Mouse (Mus musculus) heart, adult 18-20 months (tissue): ENCODE measurements at regions not wholly inside any gene's neighbourhood (a gene's known extent, or its start where the extent isn't known, plus 50 kb on each side); places are given as distances from the start of the nearest gene placed in this dataset.

ENCODE experiments used
- DNase-seq, 2 experiments: peaks; one replicate each; pipeline ENCODE4 v3.0.0; 2021 to 2022; ENCODE audit warnings: mixed read lengths in 1 of 2

DNA sequence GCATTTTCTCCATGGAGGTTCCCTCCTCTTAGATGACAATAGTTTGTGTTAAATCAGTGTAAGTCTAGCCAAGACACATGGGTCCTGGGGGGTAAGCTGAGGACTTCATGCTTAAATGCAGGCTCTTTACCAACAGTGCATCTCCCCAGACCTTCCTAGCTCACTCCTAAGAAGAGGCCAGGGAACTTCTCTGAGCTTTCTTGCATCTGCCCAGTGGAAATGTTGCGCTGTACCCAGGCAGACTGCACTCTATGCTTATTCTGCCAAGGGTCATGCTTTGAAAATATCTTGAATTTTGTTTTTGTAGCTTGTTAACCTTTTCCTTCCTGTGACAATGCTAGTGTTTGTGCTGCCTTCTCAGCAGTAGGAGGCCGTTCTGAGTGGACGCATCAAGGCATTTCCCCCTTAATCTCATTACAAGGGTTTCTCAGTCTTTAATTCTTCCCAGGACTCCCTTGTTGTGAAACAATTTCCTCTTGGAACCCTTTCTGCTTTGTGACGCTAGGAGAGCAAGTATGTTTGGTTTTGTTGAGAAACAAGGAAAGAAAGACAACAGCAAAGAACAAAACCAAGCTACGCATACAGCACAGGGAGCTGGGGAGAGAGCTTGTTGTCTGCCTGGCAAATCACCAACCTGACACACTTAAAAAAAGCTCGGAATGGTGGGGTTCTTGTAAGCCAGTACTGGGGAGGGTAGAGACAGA lies 88.3 kb upstream of the Irf2bp2 start:
- peak; percentile 58 to 64 for DNase-seq

DNA sequence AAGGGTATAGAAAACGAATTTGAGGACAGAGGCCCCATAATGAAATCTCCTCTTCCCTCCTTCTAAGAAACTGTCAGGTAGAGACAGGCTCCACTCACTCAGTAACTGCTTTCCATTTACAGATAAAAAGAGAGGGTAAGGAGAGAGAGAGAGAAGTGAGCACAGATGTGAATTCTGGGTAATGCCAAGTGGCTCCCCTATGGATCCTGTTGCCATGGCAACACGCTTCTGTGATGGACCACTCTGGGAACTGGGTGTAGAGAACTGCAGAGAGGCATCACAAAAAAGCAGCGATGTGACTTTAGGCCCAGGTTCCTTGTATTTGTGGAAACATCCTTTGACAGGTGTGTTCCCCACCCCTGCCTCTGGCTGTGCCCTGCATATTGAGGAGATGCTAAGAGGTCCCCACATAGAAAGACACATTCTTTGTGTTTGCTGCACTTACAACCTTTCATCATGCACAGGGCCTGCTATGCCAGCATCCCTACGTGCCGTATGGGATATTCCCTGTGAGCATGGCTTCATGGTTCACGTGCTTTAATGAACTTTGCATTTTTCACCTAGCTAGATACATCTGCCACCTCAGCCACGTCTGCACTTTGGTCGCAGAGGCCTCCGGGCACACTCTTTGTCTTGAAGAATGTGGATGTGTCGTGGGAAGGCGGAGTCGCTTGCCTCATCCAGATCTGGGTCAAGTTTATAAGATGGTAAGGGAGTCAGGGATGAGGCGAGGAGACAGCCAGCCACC lies 84.4 kb upstream of the Irf2bp2 start:
- DNase-seq: no peak

DNA sequence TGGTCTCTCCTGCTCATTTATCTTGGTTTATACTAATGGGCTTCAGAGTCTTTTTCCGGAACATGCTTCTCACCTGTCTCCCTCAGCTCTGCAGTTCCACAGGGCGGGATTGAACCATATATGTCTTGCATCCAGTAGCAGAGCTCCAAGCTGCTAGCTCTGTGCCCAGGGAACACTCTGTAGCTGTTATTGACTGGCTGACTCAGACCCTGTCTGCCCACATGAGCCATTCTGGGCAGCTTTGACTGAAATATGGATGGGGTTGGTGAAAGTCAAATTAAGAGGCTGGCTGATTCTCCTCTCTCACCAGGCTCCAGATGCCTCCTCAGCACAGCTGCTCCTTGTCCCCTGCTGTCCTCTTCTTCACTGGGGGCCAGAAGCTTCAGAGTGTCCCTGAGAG lies 81.4 kb upstream of the Irf2bp2 start:
- no peak for DNase-seq

DNA sequence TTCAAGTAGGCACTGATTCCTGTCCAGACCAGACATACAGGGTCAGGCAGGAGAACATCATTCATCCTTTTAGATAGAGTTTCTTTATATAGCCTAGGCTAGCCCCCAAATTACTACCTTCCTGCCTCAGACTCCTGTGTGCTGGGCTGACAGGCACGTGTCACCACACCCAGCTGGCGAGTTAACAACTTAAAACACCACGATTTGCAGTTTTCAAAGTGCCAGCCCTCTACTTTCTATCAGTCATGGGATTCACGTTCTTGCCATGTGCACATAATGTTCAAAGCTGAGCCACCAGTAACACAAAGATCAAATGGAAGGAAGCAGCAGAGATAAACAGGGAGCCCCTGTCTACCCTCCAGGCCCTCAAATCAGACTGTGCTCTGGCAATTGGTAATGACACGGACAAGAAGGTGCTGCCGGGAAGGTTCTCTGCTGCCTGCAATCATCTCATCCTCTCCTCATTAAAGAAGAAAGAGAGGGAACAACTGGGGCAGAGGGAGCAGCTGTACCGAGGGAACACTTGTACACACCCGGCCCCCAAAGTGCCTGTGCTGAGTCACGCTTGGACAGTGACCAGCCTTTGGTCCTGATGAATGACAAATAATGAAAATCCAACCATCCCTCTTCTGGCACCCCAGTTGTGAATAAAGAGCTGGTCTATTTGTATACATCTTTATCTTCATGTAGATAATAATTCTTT lies 79.4 kb upstream of the Irf2bp2 start:
- DNase-seq: peak in 1 of 2 experiments; percentile 57

DNA sequence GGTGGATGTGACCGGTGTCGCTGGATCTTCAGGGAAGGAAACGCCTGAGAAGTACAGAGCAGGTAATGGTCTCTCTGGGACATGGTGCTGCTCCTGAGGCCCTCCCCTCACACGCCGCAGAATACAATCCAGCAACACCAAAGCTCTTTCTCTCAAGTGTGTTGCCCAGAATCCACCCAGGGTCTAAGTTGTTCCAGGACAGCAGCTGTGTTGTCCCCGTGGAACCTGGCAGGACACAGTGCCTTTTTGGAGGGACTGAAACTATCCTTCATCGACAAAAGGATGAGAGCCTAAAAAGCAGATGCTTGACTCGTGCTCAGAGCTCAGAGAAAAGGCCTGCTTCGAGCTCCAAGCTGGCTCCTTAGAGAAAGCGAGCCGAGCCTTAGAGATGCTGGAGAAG lies 77.8 kb upstream of the Irf2bp2 start:
- peak in 1 of 2 experiments; percentile 48 for DNase-seq

DNA sequence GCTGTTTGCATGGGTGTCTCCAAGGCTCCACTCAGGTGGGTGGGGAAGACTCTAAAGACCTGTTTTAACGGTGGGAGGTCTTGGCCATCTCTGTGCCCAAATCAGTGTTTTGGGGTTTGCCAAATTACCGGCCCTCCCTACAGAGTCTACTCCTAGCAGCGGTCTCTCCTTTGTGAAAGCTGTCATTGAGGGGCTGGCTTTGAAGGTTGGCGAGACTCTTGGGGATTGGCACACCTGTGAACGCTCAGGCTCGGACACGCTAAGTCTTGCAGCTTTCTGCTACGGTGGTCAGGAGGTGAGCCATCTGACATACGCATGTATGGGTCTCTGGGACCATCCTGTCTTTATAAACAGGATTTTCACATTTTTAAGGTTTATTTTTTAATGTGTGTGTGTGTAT lies 76.1 kb upstream of the Irf2bp2 start:
- no peak for DNase-seq

DNA sequence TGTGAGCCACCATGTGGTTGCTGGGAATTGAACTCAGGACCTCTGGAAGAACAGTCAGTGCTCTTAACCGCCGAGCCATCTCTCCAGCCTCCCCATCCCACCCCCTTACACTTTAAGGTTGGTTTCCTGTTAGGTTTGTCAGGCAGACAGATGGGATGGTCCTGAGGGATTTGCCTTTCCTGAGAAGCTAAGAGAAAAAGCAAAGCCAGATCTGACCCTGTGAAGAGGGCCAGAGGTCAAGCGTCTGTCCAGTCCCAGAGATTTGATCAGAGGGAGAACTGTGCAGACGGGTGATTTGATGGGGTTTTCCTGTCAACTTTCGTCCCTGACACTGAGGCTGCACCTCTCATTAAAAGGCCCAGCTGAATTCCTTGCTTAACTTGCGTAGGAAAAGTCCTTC lies 75.4 kb upstream of the Irf2bp2 start:
- peak in 1 of 2 experiments; percentile 54 for DNase-seq

DNA sequence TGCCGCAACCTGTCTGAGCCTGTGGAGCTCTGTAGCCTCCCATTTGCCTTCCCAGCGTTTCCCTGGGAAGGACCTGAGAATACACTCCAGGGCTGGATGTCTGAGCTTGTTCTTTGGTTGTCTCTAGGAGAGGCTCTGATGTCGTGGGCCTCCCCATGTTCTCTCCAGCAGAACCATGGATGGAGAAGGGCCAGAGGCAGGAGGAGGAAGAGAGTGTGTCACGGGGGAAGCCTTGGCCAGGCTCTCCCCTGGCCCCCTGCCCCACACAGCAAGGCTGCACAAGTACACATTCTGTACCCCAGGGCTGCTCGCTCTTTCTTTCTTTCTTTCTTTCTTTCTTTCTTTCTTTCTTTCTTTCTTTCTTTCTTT lies 74.9 kb upstream of the Irf2bp2 start:
- peak in 1 of 2 experiments; percentile 71 for DNase-seq

DNA sequence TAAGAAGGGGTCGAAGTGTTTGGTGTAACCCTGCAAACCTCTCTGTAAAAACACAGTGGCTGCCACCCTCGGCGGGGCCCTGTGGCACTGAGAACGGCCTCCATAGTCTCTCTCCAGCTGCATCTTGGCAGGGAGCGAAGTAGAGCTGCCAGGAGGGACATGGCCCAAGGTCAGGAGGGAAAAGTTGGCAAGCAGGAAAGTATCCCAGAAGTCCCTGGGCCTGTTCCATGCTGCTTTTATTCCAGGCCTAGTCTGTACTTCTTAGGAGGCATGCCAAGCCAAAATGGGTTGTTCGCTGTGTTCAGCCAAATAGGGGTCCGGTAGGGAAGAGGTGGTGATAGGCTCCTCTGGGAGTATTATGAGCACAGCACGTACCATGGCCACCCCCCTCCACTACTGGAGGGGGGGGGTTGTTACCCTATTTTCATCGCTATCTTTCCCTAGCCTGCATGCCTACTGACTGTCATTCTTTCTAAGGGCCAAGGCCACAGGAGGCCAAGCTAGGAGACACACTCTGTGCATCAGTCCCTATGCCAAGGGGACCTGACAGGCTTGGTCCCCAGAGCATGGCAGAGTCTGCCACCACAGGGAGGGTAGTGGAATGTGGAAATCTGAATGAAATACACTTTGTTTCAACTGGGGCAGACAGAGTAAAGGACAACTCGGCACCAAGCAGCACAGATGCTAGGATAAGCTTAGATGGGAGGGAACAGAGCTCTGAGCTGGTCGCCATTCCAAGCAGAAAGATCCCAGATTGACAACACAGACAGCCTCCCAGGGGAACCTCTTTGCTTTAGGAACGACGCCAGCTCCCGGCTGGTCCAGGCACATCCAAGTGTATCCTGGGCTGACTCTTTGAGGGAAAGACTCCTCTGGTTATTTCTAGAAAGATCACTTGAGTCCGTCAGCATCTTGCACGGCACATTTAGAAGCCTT lies 74.2 kb upstream of the Irf2bp2 start:
- DNase-seq: peak; percentile 94 to 96

DNA sequence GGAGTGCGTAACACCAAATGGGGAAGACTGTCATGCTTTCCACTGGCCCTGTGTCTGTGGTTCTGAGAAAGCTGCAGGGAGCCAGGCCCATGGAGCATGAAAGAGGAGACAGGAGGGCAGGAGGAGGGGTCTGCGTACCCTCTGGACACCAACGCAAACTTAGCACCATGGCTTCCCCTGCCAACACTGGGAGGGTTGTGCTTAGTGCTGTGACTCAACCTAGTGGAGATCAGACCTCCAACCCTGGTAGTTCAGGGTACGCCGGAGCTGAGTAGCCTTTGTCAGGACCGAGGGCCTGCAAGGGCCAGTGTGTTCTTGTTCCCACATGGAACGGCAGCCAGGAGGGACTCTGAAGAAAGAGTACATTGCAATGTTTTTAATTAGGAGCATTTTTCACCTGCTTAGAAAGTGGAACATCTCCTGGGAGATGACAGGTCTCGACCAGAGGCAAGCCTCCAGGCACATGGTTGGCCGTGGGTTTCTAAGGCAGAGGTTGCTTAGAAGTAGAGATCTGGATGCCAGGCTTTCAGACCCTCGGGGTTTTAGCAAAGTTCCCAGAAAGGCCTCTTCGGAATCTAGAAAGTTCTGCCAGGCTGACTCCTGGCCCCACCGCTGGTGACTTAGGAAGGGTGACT lies 73.4 kb upstream of the Irf2bp2 start:
- DNase-seq: no peak

DNA sequence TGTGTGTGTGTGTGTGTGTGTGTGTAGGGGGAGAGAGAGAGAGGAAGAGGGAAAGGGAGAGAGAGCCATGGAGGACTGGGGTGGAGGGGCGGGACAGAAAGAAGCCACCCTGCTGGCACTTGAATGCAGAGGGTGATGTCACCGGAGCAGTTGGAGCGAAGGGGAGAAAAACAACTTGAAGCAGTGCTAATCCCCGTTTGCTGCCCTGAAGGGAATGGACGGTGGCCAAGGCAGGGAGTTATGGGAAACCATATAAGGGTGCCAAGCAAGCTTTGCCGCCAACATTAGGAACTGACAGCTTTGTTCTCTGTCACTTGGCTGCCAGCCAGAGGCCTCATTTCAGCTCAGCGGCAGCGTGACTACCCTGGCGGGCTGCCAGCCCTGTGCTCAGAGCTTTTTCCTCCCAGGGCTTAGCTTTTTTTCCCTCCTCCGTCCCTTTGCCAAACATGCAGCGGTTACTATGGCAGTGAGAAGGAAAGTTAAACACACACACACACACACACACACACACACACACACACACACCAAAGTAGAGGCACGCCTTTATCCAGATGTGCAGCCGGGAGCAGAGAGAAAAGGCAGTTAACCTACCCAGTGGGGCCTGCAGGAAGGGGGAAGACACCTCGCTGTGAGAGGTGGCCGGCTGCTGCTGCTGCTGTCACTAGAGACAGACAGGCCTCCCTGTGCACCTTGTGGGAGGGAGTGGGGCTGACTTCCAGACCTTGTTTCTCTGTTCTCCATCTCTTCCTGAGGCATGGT lies 72.7 kb upstream of the Irf2bp2 start:
- DNase-seq: peak; percentile 99

DNA sequence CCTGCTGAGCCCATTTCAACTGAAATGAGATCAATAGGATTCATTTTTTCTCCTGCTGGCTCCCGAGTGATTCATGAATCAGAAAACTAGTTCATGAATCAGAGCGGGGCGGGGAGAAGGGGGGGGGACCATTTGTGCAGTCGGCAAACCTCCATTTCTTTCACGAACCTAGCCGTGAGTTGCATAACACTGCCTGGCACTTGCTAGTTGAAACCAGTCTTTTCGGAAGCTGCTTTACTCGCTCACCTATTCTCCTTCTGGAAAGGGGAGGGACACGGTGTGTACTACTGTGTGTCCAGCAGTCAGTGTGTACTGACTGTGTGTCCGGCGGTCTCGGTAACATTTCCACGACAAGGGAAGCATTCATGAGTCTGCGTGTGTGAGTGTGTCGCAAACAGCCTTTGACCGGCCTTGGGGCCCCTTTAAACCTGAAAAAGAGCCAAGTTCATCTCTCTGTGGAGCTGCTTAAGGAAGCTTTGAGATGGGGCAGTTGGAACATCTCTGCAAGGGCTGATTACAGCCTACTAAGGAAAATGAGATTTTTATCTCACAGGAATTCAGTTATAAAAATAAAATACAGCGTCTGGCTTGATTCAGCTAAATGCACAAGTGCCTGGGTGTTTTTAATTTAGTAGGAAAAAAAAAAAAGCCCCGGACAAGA lies 71.9 kb upstream of the Irf2bp2 start:
- DNase-seq: peak; percentile 83 to 84

DNA sequence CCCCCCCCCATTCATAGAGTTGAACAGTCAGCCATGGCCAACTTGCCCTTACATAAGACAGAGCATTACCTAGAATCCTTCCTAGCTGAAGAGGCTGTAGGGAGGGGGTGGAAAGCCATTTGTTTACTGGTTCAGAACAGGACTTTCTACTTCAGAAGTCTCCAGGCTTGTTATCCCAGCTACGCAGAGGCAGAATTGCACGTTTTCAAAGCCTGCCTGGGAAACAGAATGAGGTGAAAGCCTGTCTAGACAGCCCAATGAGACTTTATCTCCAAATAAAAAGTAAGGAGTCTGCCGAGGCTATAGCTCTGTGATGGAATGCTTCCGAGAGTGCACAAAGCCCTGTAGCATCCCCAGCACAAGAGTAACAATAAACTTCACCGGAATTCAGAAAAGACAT lies 71.1 kb upstream of the Irf2bp2 start:
- DNase-seq: no peak

DNA sequence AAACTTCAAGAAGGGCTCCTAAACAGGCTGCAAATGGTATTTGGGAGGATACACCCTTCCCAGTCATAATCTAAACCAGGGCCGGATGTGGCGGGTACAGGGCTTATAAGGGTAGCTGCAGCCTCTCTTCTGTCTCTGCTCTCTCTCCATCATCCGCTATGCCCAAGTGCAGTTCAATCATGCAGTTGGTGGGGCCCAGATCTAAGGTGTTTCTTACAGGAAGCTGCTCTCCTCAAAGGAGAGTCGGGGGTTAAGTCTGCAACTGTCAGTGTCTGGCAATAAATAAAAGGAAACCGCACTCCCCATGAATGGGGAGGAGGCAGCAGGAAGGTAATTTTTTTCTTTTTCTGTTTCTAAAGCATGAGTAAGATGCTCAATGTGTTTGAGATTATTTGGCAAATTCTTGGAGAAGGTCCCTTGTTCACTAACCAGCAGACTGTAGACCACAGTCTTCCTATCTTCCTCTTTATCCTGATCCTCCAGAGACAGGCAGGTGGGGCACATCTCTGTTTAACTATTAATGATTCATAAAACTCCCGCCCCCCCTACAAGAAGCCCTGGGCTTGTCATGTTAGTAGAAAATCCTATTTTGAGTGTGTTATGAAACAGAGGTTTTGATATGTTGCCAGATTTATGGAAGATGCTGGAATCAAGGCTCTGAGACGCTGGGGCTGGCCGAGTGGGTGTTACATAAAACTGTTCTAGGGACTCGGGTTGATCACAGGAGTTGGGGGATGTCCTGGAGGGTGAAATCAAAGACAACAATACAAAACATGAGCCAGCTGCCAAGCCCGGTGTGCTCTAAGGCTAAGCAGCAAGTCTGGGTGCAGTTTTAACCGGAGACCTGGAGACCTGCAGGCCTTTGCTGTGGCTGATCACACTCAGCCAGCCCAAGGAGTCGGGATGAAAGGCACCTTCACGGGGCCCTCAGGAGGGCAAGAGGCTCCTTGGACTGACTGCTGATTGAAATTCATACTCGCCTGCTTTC lies 69.3 kb upstream of the Irf2bp2 start:
- peak; percentile 63 to 73 for DNase-seq

DNA sequence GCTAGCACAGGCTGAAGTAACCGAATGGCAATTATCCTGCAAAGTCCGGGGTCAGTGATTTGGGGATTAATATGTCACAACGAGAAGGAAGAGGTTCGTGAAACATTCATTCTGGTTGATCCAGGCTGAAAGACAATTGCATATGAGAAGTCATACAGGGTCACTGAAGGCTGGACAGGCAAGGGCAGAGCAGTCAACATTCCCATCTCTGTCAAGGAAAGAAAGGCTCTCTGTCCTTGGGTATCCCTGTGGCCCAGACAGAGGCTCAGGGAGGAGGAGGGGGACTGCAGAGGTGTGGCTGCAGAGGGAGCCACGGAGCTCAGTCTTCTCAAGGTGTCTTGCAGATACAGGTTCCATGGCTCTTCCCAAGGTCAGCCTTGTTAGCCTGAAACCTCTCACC lies 68.4 kb upstream of the Irf2bp2 start:
- no peak for DNase-seq

DNA sequence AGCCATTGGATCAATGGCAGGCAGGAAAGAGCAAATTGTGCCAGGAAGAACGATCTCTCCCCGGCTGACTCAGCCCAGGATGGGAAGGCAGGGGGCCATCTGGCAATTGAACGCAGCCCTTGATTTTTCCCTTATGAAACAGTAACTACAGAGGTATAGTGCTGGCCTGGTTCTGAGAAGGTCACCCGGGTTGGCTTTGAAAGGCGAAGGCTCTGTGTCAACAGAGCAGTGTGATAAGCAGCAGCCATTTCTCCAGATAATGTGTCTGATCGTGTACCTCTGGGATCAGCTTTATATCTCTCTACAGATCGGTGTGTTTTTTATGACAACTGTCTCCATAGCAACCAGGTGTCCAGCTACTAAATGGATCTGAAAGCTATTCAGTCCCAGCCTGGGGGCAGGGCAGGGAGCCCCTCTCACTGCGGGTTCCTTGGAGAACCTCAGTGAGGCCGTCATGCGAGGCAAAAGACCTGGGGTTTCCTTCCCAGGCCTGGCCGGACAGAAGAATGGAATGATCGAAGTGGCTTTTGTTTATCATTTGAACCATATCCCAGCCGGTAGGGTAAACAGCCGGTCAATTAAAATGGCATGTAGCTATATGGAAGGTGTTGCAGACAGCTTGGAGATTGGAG lies 67.8 kb upstream of the Irf2bp2 start:
- peak; percentile 47 to 62 for DNase-seq

DNA sequence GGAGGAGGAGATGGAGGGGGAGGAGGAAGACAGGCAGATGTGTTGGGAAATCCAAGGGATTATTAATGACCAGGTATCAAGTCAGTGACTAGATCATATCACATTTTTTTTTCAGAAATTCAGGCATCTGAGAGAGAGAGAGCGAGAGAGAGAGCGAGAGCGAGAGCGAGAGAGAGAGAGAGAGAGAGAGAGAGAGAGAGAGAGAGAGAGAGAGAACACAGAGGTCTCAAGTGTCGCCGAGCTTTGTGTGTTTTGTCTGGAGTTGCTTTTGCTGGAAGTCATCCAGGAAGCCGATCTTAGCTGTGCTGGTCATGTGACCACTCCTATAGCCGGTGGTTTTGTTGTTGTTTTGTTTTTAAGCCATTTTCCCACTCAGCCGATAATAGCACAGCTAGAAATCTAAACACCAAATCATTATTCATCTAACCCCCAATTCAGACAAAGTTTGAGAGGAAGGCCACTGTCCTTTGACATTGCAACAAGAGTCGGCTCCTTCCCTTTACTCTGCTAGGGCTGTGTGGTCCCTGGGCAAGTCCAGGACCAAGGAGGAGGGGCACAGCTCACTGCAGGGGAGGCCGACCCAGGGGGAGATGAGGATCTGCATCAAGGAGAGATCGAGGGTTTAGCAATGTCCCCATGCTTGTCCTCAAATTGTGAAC lies 67.0 kb upstream of the Irf2bp2 start:
- peak; percentile 37 to 56 for DNase-seq
